Mouse (Mus musculus) adipocyte (in vitro differentiated cells): Measurements from ENCODE around the gene Psmg3.

Experiments used
- DNase-seq: peaks from one replicate; pipeline ENCODE4 v3.0.0-alpha.2; 2016; ENCODE audit warnings: low spot score

The Psmg3 gene

GRCm38 (mm10) chr5:139826357-139827055 lies at the start of gene Psmg3, which contains the start of gene Gm26938:
Psmg3 (minus strand) TSS chr5:139826885.
Gm26938 (minus strand) TSS chr5:139826407.
- peak; percentile 93 for DNase-seq

- DNase-seq: no peak
Observed at GRCm38 (mm10) chr5:139871526-139871925, 44.8 kb upstream of the Psmg3 start.

- no peak for DNase-seq
Observed at GRCm38 (mm10) chr5:139870886-139871285, 44.2 kb upstream of the Psmg3 start.

GRCm38 (mm10) chr5:139862759-139863158 lies 36.1 kb upstream of the Psmg3 start:
- DNase-seq: peak; percentile 92

- no peak for DNase-seq
Observed at GRCm38 (mm10) chr5:139860328-139861104, 33.8 kb upstream of the Psmg3 start.

- DNase-seq: no peak
Observed at GRCm38 (mm10) chr5:139849626-139850320, 23.1 kb upstream of the Psmg3 start.

- DNase-seq: no peak
Observed at GRCm38 (mm10) chr5:139839142-139839541, 12.5 kb upstream of the Psmg3 start.

GRCm38 (mm10) chr5:139838476-139838892 lies 11.8 kb upstream of the Psmg3 start:
- peak; percentile 83 for DNase-seq

- DNase-seq: peak; percentile 58
Observed at GRCm38 (mm10) chr5:139835706-139836105, 9.0 kb upstream of the Psmg3 start.

GRCm38 (mm10) chr5:139832125-139832524 lies 5.4 kb upstream of the Psmg3 start:
- no peak for DNase-seq

- no peak for DNase-seq
Observed at GRCm38 (mm10) chr5:139830734-139831133, 4.0 kb upstream of the Psmg3 start.

GRCm38 (mm10) chr5:139829384-139829783 lies 2.7 kb upstream of the Psmg3 start:
- DNase-seq: no peak

GRCm38 (mm10) chr5:139827593-139827992 lies 908 bp upstream of the Psmg3 start:
- no peak for DNase-seq

GRCm38 (mm10) chr5:139825947-139826346 lies 738 bp downstream of the Psmg3 start:
- DNase-seq: no peak

- no peak for DNase-seq
Observed at GRCm38 (mm10) chr5:139824531-139824930, 2.2 kb downstream of the Psmg3 start.

- no peak for DNase-seq
Observed at GRCm38 (mm10) chr5:139821466-139822459, 4.9 kb downstream of the Psmg3 start.

GRCm38 (mm10) chr5:139819538-139820181 lies 7.0 kb downstream of the Psmg3 start, which contains the start of gene Tmem184a:
Tmem184a (minus strand) TSS chr5:139819917.
- no peak for DNase-seq

GRCm38 (mm10) chr5:139818801-139819200 lies 7.9 kb downstream of the Psmg3 start:
- DNase-seq: peak; percentile 44

- DNase-seq: no peak
Observed at GRCm38 (mm10) chr5:139818056-139818455, 8.6 kb downstream of the Psmg3 start.

- no peak for DNase-seq
Observed at GRCm38 (mm10) chr5:139817292-139817691, 9.4 kb downstream of the Psmg3 start.

- DNase-seq: no peak
Observed at GRCm38 (mm10) chr5:139816445-139816844, 10.2 kb downstream of the Psmg3 start.
